Mouse (Mus musculus) gastrocnemius, postnatal 14 days (tissue): Measurements from ENCODE around the gene Vps37d. TPM values are rescaled to one million over a fixed set of nuclear protein-coding genes. Genes with fewer than 3 reads are reported as not detected.

Source experiments
- DNase-seq: peaks from one replicate; pipeline ENCODE4 v3.0.0; 2021; ENCODE audit warnings: mixed read lengths
- intact Hi-C: fragments of 180-260 bp; cut with DNase I; formaldehyde crosslinking; loops from one replicate; pipeline ENCODE4 v1.15.1; 2025; ENCODE audit warnings: low total_unique reads
- long read RNA-seq, 2 experiments: library from polyadenylated mRNA; stranded (forward); transcript quantifications; one replicate each; pipeline ENCODE4 v2.0.0; 2021
- total RNA-seq, 2 experiments: library from RNA; stranded (reverse); gene quantifications; 2 replicates each; pipeline ENCODE4 v1.2.3; 2021

Vps37d gene
- total RNA-seq: 1 to 10 TPM in 1 of 2 experiments, under 1 TPM in 1; 0.84 to 1.7 TPM
- long read RNA-seq, experiment 1: 0 reads
- long read RNA-seq, experiment 2, partial matches to known transcripts: 0 of 1 reads
- long read RNA-seq, experiment 2, other reads (novel, unspliced or antisense): 0 of 1 reads

DNA sequence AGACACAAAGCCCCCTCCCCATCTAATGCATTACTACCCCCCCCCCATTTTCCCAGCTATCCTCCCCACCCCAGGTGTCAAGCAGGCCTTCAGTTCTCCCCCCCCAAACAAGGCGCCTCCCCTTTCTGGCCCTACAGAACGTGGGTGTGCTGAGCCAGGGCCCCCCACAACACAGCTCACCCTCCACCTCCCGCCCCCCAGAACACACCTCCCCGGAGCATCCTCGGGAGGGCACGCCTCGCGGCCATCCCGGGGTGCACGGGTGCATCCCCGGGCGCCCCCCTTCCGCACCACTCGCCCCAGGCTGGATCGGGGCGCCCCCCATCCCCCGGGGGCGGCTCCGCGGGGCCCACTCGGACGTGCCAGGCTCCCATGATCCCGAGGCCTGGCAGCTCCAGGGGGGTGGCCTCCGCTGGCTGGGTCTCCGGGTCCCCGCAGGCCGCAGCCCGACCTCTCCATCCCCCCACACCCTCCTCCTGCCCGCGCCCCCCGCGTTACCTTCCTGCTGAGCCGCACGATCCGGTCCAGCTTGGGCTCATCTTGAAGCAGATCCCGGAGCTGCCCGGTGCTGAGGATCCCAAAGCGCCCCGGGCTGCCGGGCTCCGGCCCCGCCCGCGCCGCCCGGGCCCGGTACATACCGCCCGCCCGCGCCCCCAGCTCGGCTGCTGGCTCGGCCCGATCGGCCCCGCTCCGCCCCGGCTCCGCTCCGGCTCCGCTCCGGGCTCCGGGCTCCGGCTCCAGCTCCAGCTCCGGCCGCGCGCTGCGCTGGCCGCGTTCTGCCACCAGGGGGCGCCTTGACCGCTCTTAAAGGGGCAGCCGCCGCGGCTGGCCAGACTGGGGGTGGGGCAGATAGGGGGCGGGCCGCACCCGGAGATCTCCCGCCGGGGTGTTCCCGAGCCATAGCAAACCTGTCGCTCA is at the start of gene Vps37d:
Vps37d (minus strand) TSS at position 703 of the 918 bp plus-strand sequence.
- DNase-seq: peak; percentile 93
- intact Hi-C loops: loop anchor here (10.0 kb wide), 1 partner anchor 63 kb away; no protein-coding TSS in a partner anchor

- intact Hi-C loops: no loop called here
- DNase-seq: no peak
Measured at GRCm38 (mm10) chr5:135127669-135128068, 49.6 kb upstream of the Vps37d start.

GRCm38 (mm10) chr5:135126121-135126520 is 48.1 kb upstream of the Vps37d start:
- DNase-seq: no peak
- intact Hi-C loops: no loop called here

DNA sequence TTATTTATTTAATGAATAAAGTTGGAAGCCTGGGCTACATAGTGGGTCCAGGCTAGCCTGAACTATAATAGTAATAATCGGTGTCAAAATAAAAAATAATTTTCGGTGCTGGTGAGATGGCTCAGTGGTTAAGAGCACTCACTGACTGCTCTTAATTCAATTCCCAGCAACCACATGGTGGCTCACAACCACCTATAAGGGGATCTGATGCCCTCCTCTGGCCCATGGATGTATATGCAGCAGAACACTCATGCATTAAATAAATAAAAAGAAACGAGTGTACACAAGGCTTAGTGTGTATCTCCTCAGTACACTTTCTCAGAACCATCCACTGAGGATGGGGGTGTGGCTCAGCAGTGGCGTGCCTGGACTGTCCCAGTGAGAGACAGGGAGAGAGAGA is 42.7 kb upstream of the Vps37d start:
- intact Hi-C loops: no loop called here

DNA sequence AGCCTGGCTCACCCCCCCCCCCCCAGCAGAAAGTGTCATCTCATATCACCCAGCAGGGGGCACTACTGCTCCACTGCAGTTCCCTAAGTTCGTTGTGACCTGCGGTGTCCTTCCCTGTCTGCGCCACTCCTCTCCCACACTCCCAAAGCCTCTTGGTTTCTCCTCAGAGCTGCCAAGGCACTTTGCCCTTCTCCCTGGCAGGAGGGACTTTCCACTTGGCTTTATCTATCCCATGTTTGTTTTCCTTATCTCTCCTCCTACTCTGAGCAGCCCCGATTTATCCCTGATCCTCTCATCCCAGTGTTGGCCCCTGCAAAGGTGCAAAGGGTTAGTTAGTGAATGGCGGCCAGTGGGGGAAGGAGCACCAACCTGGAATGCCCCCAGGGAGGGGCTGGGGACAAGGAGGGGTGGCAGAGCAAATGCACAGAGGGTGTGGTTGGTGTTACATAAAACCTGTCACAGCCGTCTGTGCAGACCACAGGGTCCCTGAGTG is 40.6 kb upstream of the Vps37d start:
- intact Hi-C loops: loop anchor here (5.0 to 10.0 kb wide), 2 partner anchors 74 to 166 kb away; no protein-coding TSS in a partner anchor
- peak; percentile 63 for DNase-seq

More for the DNA sequence above, 42.7 kb upstream of the Vps37d start:
- no peak for DNase-seq

GRCm38 (mm10) chr5:135115241-135115640 is 37.2 kb upstream of the Vps37d start:
- intact Hi-C loops: loop anchor here (5.0 to 10.0 kb wide), 2 partner anchors 77 to 170 kb away; no protein-coding TSS in a partner anchor
- no peak for DNase-seq

GRCm38 (mm10) chr5:135113782-135114181 is 35.7 kb upstream of the Vps37d start:
- intact Hi-C loops: loop anchor here (10.0 kb wide), 1 partner anchor 171 kb away; no protein-coding TSS in a partner anchor
- no peak for DNase-seq

DNA sequence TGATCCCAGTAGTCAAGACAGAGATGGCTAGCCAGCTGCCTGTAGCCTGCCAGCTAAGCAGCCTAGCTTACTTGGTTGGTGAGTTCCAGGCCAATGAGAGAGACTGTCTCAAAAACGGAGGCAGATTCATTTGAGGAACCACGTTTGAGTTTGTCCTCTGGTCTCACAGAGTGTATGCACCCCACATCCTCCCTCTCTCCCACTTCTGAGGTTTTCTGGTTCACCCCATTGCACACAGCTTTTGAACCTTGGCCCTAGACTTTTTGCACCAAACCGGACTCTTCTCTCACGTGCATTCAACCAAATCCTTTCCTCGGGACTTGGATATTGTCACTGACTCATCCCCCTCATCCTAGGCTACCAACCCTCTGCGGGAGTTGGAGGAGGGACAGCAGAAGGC is 31.9 kb upstream of the Vps37d start:
- intact Hi-C loops: loop anchor here (10.0 kb wide), 1 partner anchor 175 kb away; no protein-coding TSS in a partner anchor
- no peak for DNase-seq

DNA sequence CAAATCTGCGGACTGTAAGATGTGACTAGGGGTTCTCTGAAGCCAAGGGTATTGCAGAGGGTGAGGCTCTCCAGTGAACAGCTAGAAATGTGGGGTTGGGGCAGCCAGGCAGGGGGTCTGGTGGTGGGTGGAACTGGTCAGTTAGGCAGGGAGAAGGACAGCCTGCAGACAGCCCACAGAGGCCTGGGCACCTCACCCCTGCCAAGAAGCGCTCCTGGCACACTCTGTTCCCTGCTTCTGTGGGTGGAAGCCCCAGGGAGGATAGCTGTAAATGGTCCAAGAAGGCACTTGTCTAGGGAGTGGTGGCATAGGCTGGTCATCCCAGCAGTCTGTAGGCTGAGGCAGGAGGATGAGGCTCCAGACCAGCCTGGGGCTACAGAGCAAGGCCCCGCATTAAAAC is 31.4 kb upstream of the Vps37d start:
- DNase-seq: no peak
- intact Hi-C loops: no loop called here

GRCm38 (mm10) chr5:135109017-135109416 is 31.0 kb upstream of the Vps37d start:
- DNase-seq: no peak
- intact Hi-C loops: no loop called here

DNA sequence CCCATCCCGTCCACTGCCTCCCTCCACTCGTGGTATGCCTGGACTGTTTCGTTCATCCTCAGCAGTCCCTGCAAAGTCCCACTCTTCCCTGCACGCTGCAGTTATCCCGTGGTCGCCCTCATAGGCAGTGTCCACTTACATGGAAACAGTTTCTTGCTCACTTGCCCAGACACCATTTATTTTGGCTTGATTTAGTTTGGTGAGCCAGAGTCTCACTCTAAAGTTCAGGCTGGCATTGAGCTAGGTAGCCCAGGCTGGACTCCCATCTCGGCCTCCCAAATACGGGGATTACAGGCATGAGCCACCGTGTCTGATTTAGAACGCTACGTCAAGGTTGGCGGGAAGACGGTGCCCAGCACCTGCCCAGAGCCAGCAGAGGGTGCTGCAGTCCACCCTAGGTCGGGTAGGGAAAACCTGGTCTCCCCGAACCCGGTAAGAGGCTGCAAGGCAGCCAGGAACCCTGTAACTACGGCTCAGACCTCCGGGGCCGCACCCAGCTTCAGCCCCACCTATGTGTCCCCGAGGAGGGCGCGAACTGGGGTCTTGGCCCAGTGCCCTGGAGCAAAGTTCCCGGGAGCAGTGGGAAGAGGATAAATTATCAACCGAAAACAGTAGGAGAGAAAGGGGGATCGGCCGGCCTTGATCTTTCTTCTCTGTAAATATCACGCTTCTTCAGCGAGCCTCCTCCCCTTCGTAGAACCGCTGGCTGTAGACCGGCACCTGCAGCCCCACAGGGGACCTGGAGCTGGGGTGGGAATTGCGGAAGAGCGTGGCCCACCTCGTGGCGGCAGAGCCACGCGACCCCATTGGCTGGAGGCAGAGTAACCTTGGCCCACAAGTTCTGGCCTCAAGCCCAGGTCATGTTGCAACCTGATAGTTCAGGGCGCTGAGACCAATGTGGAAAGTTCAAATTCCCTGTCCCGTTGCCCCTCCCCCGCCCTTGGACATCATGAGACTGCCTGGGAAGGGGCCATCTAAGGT is 29.7 kb upstream of the Vps37d start:
- peak; percentile 86 for DNase-seq

DNA sequence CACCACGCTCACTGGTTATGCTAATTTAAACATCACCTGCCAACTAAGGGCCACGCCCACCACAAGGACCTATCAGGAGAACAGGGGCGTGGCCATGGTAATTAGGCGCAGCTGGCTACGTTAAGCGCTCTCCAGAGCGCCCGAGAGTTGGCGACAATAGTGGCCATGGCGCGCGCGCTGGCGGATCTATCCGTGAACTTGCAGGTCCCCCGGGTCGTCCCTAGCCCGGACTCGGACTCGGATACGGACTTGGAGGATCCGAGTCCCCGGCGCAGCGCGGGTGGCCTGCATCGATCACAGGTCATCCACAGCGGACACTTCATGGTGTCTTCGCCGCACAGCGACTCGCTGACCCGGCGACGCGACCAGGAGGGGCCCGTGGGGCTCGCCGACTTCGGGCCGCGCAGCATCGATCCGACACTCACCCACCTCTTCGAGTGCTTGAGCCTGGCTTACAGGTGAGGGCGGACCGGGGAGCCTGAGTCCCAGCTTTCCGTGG is 28.7 kb upstream of the Vps37d start:
- intact Hi-C loops: no loop called here
- DNase-seq: peak; percentile 85

More for the DNA sequence above, 29.7 kb upstream of the Vps37d start:
- intact Hi-C loops: no loop called here

GRCm38 (mm10) chr5:135103999-135104660 is 26.1 kb upstream of the Vps37d start:
- DNase-seq: no peak
- intact Hi-C loops: no loop called here

DNA sequence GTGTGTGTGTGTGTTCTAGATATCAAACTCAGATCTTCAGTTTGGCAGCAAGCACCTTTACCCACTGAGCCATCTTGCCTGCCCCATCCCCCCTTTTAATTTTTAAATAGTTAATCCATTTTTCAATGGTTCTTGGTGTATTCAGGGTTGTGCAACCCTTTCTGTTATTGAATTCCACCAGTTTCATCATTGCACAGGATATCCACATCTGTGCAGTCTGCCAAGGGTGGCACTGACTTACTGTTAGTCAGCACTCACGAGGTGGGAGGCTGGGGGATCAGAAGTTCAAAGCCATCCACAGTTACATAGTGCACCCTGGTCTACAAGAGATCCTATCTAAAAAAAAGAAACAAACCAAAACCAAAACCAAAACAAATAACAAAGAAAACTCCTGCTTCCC is 22.9 kb upstream of the Vps37d start:
- DNase-seq: no peak
- intact Hi-C loops: no loop called here

DNA sequence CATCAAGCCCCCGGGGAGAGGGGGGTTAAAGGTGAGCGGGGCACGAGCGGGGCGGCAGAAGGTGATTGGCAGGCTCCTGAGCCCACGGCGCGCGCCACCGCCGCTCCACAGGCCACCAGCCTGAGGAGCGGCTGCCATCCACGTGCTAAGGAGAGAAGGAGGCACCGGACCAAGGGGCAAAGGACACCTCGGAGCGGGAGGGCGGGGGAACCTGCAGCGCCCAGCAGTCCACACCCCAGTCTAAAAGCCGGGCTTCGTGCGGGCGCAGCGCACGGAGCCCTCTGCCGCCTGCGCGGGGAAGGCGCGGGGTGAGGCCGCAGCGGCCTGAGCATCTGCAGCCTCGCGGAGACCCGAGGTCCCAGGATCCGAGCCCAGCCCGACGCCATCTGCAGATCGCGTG is 11.6 kb upstream of the Vps37d start, which contains the start of gene Mlxipl:
Mlxipl (plus strand) TSS at position 238 of the 400 bp plus-strand sequence.
- no peak for DNase-seq
- intact Hi-C loops: no loop called here

GRCm38 (mm10) chr5:135086871-135087270 is 8.8 kb upstream of the Vps37d start:
- no peak for DNase-seq
- intact Hi-C loops: no loop called here

DNA sequence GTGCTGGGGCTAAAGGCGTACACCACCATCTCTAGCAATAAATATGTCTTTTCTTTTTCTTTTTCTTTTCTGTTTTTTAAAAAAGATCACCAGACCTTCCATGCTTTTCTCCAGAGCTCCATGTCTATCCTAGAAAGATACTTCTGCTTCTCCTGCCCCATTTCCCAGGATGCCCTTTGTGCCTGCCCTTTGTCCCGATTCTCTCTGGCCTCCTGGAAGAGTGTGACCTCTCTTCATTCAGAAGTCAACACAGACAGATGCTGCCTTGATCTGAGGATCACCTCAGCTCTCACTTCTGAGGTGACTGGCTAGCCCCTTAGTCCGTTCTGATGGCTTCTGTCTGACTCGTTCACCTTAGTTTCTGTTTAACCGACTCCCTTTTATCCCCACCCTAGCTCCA is 2.5 kb upstream of the Vps37d start:
- intact Hi-C loops: no loop called here
- no peak for DNase-seq

DNA sequence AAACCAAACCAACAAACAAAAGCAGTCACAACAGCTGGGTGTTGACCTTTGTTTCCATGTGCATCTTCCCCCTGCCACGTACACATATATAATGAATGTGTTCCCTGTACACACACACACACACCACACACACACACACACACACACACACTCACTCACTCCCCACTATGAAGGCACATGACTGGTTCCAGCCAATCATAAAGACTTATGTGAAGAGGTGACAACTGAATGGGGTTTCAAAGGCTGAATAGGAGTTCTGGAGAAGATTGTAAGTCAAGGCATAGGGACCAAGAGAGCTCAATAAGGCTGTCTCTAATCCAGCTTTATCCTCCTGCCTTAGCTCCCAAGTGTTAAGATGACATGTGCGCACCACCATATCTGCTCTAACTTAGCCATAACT is 1.5 kb upstream of the Vps37d start:
- intact Hi-C loops: loop anchor here (10.0 kb wide), 1 partner anchor 65 kb away; no protein-coding TSS in a partner anchor
- DNase-seq: no peak
